Mouse (Mus musculus): Measurements from ENCODE around the gene Gm6205. TPM values are rescaled to one million over a fixed set of nuclear protein-coding genes. Genes with fewer than 3 reads are reported as not detected.

The Gm6205 gene
- not detected for polyA plus RNA-seq (2014; fragmentation: Illumina TruSeq; extraction: RNeasy Lipid Tissue Mini Kit (QIAGEN cat#74804); ENCODE audit: low read depth, low replicate concordance)

GRCm38 (mm10) chr5:94648082-94648481, at the start of gene Gm6205:
TSS of gene Gm6205 (plus strand) at chr5:94648382.

DNA sequence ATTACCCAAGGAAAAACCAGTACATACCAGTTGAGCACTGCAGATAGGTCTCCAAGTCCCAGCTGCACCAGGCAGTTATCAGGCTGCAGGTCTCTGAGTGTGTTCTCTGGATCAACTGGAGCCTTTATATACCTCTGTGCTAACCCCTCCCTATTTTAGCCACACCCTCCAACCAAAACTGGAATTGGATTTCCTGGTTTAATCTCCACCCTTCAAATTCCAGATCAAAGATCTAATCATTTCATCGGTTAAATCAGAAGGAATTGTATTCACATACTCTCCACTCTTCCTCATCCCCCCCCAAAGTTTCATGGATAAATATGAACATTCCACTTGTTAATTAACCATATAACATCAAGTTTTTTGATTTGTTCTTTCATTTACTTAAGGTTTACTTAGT, 31.9 kb upstream of the Gm6205 start, which contains the start of gene Gm3147:
TSS of gene Gm3147 (minus strand) at position 101 of the 400 bp plus-strand sequence.

GRCm38 (mm10) chr5:94623679-94624078, 24.5 kb upstream of the Gm6205 start, which contains the start of gene Gm6509:
TSS of gene Gm6509 (plus strand) at chr5:94623979.

Other genes starting within 250 kb of the Gm6205 start
- gene Gm7682, start 202.6 kb upstream of the Gm6205 start, polyA plus RNA-seq (2014; fragmentation: Illumina TruSeq; extraction: RNeasy Lipid Tissue Mini Kit (QIAGEN cat#74804); ENCODE audit: low read depth, low replicate concordance): not detected
- gene Gm3139, start 122.1 kb upstream of the Gm6205 start, polyA plus RNA-seq (2014; fragmentation: Illumina TruSeq; extraction: RNeasy Lipid Tissue Mini Kit (QIAGEN cat#74804); ENCODE audit: low read depth, low replicate concordance): not detected
- not detected for gene Gm3147, start 32.0 kb upstream of the Gm6205 start, polyA plus RNA-seq (2014; fragmentation: Illumina TruSeq; extraction: RNeasy Lipid Tissue Mini Kit (QIAGEN cat#74804); ENCODE audit: low read depth, low replicate concordance)
- gene Gm6509, start 24.4 kb upstream of the Gm6205 start, polyA plus RNA-seq (2014; fragmentation: Illumina TruSeq; extraction: RNeasy Lipid Tissue Mini Kit (QIAGEN cat#74804); ENCODE audit: low read depth, low replicate concordance): not detected
- not detected for gene Gm3183, start 217.1 kb downstream of the Gm6205 start, polyA plus RNA-seq (2014; fragmentation: Illumina TruSeq; extraction: RNeasy Lipid Tissue Mini Kit (QIAGEN cat#74804); ENCODE audit: low read depth, low replicate concordance)

Measured in kidney, adult 10 weeks (tissue).